In genomic region chr19:55742386-55743000, GRCm38 (mm10) we compare ENCODE assay signal across 7 mouse cellular contexts. TPM values are rescaled to one million over a fixed set of nuclear protein-coding genes. Genes with fewer than 3 reads are reported as not detected.
DNase-seq lines count a peak whose midpoint lies in the region; ATAC-seq and TF ChIP-seq lines count a peak whose summit lies in the region.

No protein-coding gene starts in this region.

- peak; percentile 47 for DNase-seq in ES-CJ7 (ENCODE audit: low read depth, low spot score)
- peak; percentile 79 for DNase-seq in adrenal gland, adult 2 months
- no peak for DNase-seq in forebrain, postnatal 0 days
- DNase-seq in liver, embryonic 11.5 days (ENCODE audit: low spot score) = peak; percentile 71
- peak; percentile 48 for DNase-seq in urinary bladder, postnatal 14 days (ENCODE audit: low spot score)

- TF ChIP-seq CTCF in forebrain, postnatal 0 days (IDR thresholded peaks at IDR 0.05; ENCODE audit: low read depth) = no peak

- ATAC-seq in forebrain, postnatal 0 days = no peak
- no peak for ATAC-seq in hindbrain, embryonic 15.5 days (ENCODE audit: low FRiP score, low read depth)
- no peak; the same call in 1 of the 2 replicates for ATAC-seq in liver, embryonic 11.5 days (replicated peaks; ENCODE audit: low FRiP score)
- ATAC-seq in neural tube, embryonic 13.5 days (ENCODE audit: low read depth) = peak; percentile 12; the same call in 1 of the 2 replicates

- H3K4me2 ChIP-seq in forebrain, postnatal 0 days (ENCODE audit: low read depth) = peak overlapping the region; percentile 58
- H3K4me2 ChIP-seq in hindbrain, embryonic 15.5 days = peak overlapping the region; percentile 55
- H3K4me2 ChIP-seq in liver, embryonic 11.5 days = peak overlapping the region; percentile 78
- peak overlapping the region; percentile 68 for H3K4me2 ChIP-seq in neural tube, embryonic 13.5 days

- H3K27me3 ChIP-seq in forebrain, postnatal 0 days (ENCODE audit: insufficient read depth, low read length) = peaks cover 15% of the 10 kb centered on the region; the same call in 1 of the 2 replicates
- H3K27me3 ChIP-seq in hindbrain, embryonic 15.5 days = peaks cover 27% of the 10 kb centered on the region
- peaks cover 38% of the 10 kb centered on the region for H3K27me3 ChIP-seq in liver, embryonic 11.5 days (replicated peaks; ENCODE audit: control insufficient read depth, insufficient read depth, low read length)
- H3K27me3 ChIP-seq in neural tube, embryonic 13.5 days = peaks cover 37% of the 10 kb centered on the region

- peak overlapping the region; percentile 51 for H3K9ac ChIP-seq in forebrain, postnatal 0 days
- peak overlapping the region; percentile 51 for H3K9ac ChIP-seq in hindbrain, embryonic 15.5 days
- H3K9ac ChIP-seq in liver, embryonic 11.5 days (ENCODE audit: low read depth, low read length) = peak overlapping the region; percentile 77
- H3K9ac ChIP-seq in neural tube, embryonic 13.5 days = peak overlapping the region; percentile 76

- peak overlapping the region; percentile 46 for H3K4me3 ChIP-seq in forebrain, postnatal 0 days (ENCODE audit: low read depth, low read length)
- peak overlapping the region; percentile 44 for H3K4me3 ChIP-seq in hindbrain, embryonic 15.5 days
- H3K4me3 ChIP-seq in liver, embryonic 11.5 days (ENCODE audit: low read depth, low read length) = peak overlapping the region; percentile 82
- peak overlapping the region; percentile 51 for H3K4me3 ChIP-seq in neural tube, embryonic 13.5 days

- H3K36me3 ChIP-seq in forebrain, postnatal 0 days (ENCODE audit: insufficient read depth) = no peaks in the 10 kb centered on the region
- no peaks in the 10 kb centered on the region for H3K36me3 ChIP-seq in hindbrain, embryonic 15.5 days
- H3K36me3 ChIP-seq in liver, embryonic 11.5 days (ENCODE audit: control insufficient read depth, insufficient read depth, low read length) = no peaks in the 10 kb centered on the region
- no peaks in the 10 kb centered on the region for H3K36me3 ChIP-seq in neural tube, embryonic 13.5 days

- no peaks in the 10 kb centered on the region for H3K4me1 ChIP-seq in forebrain, postnatal 0 days (ENCODE audit: insufficient read depth)
- peaks cover 41% of the 10 kb centered on the region for H3K4me1 ChIP-seq in hindbrain, embryonic 15.5 days (replicated peaks)
- peaks cover 21% of the 10 kb centered on the region for H3K4me1 ChIP-seq in liver, embryonic 11.5 days (replicated peaks; ENCODE audit: control insufficient read depth, insufficient read depth, low read length)
- peaks cover 54% of the 10 kb centered on the region for H3K4me1 ChIP-seq in neural tube, embryonic 13.5 days (replicated peaks)

- no peaks in the 10 kb centered on the region for H3K9me3 ChIP-seq in forebrain, postnatal 0 days (ENCODE audit: low read length)
- H3K9me3 ChIP-seq in hindbrain, embryonic 15.5 days = no peaks in the 10 kb centered on the region
- H3K9me3 ChIP-seq in liver, embryonic 11.5 days (ENCODE audit: control insufficient read depth, low read length) = no peaks in the 10 kb centered on the region
- no peaks in the 10 kb centered on the region for H3K9me3 ChIP-seq in neural tube, embryonic 13.5 days

- peak overlapping the region; percentile 72 for H3K27ac ChIP-seq in forebrain, postnatal 0 days (ENCODE audit: low read depth, low read length)
- H3K27ac ChIP-seq in hindbrain, embryonic 15.5 days (replicated peaks) = peak overlapping the region; percentile 82
- H3K27ac ChIP-seq in liver, embryonic 11.5 days (ENCODE audit: low read depth, low read length) = peak overlapping the region; percentile 95
- peak overlapping the region; percentile 86 for H3K27ac ChIP-seq in neural tube, embryonic 13.5 days (replicated peaks)

- under 1% methylated on average over 60 of the region's 70 CpGs for WGBS in forebrain, postnatal 0 days
- WGBS in hindbrain, embryonic 15.5 days = under 1% methylated on average over 68 of the region's 70 CpGs
- under 1% methylated on average over 70 of the region's 70 CpGs for WGBS in liver, embryonic 11.5 days
- WGBS in neural tube, embryonic 13.5 days = under 1% methylated on average over 67 of the region's 70 CpGs

RNA-seq across cellular contexts. Expression of gene Tcf7l2, which starts 0.9 kb away (rescaled TPM):
- 10 to 100 TPM; 22.6 to 24.2 TPM for total RNA-seq in adrenal gland, adult 2 months (2021)
- 18.2 and 19.0 TPM in 2 replicates for polyA plus RNA-seq in adrenal gland, adult 2 months (2012; rRNA removed)
- total RNA-seq in forebrain, postnatal 0 days (2014; rRNA removed) = 10.8 and 17.7 TPM in 2 replicates
- 113 and 282 TPM in 2 replicates for polyA plus RNA-seq in forebrain, postnatal 0 days (2015; fragmentation: Nextera tagmentation; extraction: Ambion mirVana)
- 31.9 and 97.2 TPM in 2 replicates for polyA plus RNA-seq in hindbrain, embryonic 15.5 days (2015; fragmentation: Nextera tagmentation; extraction: Ambion mirVana)
- polyA plus RNA-seq in liver, embryonic 11.5 days (2014; fragmentation: Nextera tagmentation; extraction: Ambion mirVana) = 48.9 and 50.3 TPM in 2 replicates
- polyA plus RNA-seq in neural tube, embryonic 13.5 days (2015; fragmentation: Nextera tagmentation; extraction: Ambion mirVana) = 18.4 and 29.2 TPM in 2 replicates
